Mouse (Mus musculus) frontal cortex, postnatal 36 days (tissue): Measurements from ENCODE around the gene Prpf3.
"Not testable (repeated sequence)": the region's sequence is repeated elsewhere in the genome, so short reads cannot be mapped to it uniquely, and the experiment has no call there.

Experiments used
- DNase-seq, 2 experiments: peaks; one replicate each; pipeline ENCODE4 v3.0.0; 2022; ENCODE audit warnings: low spot score in 2 of 2

Prpf3 gene

DNA sequence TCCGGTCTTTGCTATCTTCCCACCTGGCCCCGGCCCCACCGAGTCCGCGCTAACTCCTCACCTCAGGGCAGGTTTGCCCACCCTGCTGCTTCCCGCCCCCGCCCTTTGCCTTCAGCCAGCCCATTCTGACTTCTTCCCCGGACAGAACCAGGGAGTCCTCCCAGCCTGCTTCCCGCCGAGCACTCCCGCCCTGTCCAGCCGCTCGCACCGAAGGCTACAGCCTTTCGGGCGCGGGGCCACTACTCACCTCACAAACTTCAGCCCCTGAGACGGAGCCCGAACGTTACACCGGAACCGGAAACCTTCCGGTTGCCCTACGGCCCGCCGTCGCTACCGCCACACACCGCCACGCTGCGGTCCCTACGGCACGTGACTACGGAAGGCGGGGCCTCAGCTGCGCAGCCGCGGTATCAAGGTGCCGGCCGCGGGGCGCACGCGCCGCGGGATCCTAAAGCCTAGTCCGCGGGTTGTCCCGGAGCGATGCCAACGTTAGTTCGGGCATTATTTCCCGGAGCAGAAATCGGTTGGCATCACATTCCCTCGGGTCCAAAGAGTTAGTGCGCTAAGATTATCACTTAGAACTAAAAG lies at the start of gene Prpf3:
Gene Prpf3, minus strand, starts transcription at position 384 of the 588 bp plus-strand sequence.
- peak; percentile 95 to 96 for DNase-seq

DNA sequence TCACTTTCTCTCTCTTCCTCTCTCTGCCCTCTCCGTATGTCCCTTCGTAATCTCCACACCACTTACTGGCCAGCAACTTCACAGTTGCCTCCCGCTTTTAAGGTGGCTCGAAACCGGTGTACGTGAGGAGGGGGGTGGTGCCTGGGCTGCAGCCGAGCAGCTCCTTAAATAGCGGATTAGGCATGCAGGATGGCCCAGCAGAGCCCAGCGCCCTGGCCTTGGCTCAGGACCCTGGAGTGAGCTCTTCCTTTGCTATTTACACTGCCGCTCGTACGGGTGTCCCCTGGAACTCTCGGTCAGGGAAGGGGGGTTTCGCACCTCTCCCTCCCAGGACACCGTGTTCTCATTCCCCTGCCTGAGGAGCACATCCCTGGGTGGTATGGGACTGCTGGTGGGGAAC lies 48.9 kb upstream of the Prpf3 start, which contains the start of gene Car14:
Gene Car14, minus strand, starts transcription at position 124 of the 400 bp plus-strand sequence.
- no peak for DNase-seq

DNA sequence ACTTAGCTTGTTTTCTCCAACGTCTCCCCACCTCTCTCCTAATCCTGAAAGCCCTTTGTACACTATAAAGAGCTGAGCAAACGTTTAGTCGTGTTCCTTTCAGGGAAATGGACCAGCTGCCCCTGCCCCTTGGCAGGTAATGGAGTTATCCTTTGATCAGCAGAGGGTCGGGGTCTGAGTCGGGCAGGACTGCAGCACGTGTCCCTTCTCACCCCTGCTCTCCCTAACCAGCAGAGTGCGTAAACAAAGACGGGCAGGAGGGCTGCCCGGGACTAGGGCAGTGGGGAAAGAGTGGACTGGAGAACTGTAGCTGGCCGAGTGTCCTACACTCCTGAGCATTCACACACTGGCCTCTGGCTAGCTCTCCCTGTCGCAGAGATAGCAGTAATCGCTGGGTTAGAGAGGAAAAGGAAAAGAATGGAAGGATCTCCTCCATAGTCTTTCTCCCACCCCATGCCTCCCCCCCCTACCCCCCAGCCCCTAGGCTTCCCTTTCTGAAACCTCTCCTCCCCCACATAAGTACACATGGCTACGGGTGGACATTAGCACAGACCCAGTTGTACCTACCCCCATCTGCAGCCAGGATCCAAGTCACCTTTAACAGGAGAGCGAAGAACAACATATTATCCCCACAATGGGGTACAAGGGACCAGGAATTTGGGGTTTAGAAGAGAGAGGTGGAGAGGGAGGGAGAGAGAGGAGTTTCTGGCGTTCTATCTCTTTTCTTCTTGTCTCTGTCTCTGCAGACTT lies 48.2 kb upstream of the Prpf3 start:
- DNase-seq, result no peak

DNA sequence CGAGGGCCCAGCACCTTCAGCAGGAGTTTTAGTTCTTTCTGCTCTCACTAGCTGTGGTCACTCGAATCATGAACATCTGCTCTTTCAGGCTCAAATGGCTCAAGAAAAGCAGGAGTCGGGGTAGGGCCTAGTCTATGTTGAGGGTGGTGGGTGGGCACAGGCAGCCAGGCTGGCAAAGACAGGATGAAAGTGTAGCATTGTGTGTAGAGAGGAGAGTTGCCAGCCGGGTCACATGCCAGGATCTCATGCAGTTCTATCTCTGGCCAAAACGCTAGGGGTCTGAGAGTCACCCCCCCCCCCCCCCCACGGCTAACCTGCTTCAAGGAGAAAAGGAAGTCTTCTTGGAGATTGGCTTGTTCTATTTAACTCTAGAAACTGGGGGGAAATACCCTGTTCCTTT lies 47.0 kb upstream of the Prpf3 start:
- no peak for DNase-seq

DNA sequence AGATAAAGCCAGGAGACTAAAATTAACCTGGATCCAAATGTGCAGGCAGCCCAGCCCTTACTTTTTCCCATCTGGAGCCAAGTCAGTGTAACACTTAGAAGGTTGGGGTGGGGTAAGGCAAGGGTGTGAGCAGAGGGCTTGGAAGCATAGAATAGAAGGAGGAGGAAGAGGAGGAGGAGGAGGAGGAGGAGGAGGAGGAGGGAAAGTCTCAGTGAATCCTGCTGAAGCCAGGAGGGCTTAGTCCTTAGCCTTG lies 46.6 kb upstream of the Prpf3 start:
- no peak for DNase-seq

DNA sequence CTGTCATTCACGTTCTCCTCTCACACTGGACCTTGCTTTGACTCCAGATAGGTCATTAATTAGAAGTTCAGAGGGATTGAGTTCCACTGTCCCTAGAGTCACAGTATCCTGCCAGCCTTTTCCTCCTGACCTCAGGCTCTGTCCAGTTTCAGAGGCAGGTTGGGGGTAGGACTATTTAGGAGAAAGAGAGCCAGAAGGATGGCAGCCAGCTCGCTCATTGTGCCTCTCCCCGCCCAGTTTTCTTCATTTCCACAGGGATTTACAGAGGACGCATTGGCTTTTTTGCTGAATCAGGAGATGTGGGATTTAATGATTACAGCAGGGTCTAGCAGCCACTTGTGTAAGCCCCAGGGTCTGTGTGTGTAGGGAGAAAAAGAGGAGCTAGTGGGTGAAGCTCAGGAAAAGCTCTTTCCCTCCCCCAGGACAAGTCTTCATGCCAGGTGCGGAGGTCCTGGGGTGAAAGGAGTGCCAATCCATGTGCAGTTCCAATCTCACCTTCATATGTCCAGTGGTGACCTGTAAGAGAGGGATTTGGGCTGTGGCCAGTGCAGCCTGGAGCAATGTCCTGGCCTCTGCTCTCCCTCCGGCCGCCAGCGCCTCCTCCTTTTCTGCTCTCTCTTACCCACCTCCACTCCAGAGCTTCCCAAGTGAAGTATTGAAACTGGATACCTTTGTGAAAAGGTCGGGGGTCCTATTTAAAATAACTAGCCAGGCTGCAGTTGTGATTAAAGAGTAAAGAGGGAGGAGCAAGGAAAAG lies 46.1 kb upstream of the Prpf3 start:
- DNase-seq, result no peak

DNA sequence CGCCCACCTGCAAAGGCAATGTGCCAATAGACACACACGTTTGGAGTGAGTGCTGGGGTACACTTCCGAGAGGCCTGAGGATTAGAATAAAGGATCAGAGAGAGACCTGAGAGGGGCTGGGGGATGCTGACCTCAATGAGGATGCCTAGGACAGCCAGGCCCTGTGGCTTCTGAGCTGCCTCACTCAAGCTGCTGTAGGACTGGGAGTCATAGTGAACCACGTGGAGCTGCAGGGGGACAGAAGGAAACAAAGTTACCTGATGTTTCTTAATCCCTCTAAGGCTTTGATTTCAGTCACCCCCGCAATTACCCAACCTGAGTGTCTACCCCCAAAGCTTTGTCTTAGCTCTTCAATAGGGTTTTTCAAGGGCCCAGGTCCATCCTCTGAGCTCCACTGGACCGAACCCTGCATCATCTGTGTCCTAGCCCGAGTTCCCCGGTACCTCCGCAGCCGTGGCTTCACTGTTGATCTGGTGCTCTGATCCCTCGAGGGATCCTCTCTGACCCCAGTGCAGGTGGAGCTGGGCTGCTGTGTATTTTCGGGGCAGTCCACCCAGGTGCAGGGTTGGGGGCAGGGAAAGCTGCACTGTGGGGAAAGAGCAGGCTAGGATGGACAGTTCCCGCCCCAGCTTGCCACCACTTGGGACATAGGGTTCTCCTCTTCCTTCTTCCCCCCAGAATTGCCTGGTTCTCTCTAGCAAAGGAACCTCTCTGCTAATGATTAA lies 44.3 kb upstream of the Prpf3 start:
- DNase-seq, result no peak

DNA sequence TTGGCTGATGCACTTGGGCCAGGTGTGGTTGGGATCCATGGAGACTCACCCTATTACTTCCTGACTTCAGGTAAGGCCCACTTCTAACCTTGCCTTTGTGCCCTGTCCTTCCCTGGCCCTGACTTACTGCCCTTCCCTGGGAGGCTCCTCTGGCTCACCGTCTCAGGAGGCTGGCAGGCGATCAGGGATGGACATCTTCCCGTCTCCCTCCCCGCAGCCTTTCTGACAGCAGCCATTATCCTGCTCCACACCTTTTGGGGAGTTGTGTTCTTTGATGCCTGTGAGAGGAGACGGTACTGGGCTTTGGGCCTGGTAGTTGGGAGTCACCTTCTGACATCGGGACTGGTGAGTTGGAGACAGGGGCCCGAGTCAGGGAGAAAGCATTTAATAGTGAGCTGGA lies 39.8 kb upstream of the Prpf3 start:
- not testable (repeated sequence) for DNase-seq

DNA sequence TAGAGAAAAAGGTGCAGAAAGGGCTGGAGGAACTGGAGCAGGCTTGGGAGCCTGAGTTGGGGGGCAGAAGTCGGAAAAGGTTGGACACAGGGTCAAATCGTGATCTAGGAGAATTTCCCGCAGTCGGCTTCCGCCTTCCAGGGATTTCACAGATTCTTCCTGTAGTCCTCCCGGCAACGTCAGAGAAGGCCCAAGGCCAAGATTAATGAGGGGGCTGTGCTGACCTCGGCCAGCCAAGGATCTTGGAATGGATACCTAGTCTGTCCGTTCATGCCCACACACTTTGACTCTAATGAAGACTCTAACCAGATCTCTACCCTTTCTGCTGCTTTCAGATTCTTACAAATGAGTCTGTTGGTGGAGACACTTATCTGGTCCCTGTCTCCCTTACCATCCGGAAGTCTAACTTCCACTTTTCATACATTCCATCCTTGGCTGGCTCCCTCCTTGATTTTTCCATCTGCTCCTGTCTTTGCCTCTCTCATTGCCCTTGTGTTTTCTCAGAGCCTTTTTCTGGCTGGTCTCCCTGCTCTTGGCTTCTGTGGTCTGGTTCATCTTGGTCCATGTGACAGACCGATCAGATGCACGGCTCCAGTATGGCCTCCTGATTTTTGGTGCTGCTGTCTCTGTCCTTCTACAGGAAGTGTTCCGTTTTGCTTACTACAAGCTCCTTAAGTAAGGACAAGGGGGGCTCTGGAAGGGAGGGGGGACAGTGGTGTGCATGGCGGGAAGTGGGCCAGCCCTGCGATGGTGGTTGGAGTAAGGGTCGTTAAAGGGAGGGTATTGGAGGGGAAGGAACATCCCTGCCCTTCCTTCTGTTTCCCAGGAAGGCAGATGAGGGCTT lies 38.9 kb upstream of the Prpf3 start:
- peak; percentile 51 to 53 for DNase-seq

DNA sequence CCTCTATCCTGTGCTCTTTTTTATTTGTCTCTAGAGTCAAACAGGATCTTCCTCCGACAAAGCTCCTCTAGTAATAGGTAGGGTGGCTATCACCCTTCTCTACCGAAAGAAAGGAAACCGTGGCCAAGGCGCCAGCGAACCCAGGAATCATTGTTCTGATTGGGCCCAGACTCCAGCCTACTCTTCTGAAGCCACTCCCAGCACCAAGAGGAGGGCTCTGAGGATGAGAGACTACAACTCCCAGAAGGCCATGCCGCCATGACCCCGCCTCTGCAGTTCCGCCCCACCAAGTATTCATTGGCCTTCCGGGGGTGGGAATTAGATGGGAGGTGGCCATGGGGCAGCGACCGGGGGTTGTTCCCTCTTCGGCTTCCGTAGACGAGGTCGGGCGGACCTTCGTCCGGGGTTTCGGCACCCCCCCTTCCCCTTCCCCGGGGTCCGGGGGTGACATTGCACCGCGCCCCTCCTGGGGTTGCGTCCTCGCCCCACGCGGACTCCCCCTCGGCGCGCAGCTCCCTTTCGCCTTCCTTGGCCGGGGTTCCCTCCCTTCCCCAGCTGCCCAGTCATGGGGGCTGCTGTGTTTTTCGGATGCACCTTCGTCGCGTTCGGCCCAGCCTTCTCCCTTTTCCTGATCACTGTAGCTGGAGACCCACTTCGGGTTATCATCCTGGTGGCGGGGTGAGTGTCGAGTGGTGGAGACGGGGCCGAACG lies 38.1 kb upstream of the Prpf3 start, which contains the start of gene Aph1a:
Gene Aph1a, plus strand, starts transcription at position 364 of the 711 bp plus-strand sequence.
- DNase-seq, result peak; percentile 96 to 97

DNA sequence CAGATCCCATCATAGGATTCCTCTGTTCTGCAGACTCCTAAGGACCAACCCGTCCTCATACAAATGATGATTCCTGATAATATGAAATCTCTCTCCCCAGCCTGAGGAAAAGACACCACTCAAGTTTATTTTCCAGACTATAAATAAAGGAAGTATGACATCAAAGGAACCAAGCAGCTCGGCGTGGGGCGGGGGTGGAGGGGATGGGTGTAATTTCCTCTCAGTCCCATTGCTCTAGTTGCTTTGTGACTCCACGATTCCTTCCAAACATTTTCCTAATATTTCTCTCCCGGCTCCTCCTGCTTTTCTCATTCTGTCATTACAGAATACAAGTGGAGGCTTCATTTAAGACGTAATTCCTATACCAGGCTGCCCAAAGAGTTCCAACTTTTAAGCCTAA lies 37.4 kb upstream of the Prpf3 start:
- no peak for DNase-seq

DNA sequence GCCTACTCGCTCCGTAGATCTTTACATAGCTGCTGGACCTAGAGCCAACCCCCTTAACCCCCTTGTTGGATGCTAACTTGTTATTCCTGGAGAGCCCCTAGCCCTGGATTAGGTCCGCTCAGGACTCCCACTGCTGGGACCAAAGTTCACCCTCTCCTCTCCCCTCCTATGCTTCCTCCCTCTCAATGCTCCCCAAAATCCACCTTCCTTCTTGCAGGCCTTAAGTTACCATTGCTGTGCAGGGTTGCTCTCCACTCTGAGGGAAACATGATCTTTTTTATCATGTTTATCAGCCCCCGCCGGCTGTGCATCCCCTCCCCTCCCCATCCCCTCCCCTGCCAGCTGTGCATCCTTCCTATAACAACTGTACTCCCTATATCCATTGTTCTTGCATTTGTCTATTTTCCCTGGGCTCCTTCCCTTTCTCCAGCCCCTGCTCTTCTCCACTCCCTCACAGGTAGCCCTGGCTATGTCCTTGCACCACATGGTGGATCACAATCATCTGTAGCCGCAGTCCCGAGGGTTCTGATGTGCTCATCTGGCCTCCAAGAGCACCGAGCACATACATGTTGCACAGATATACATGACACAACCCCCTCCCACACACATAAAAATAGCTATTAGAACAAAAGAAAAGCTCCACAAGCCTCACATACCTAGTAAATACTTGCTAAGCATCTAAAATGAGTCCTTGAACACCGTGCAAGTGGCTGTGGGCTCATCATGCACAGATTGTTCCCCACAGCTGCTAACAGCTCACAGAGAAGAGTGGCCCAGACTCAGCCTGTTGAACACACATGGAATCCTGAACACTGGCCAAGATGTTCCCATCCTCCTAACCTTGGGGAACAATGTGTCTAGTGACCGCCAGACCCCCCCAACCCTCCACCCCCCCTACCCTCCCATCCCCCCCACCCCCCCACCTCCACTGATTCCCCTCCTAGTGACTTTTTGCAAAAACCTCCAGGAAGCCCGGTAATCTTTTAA lies 36.7 kb upstream of the Prpf3 start:
- no peak for DNase-seq

DNA sequence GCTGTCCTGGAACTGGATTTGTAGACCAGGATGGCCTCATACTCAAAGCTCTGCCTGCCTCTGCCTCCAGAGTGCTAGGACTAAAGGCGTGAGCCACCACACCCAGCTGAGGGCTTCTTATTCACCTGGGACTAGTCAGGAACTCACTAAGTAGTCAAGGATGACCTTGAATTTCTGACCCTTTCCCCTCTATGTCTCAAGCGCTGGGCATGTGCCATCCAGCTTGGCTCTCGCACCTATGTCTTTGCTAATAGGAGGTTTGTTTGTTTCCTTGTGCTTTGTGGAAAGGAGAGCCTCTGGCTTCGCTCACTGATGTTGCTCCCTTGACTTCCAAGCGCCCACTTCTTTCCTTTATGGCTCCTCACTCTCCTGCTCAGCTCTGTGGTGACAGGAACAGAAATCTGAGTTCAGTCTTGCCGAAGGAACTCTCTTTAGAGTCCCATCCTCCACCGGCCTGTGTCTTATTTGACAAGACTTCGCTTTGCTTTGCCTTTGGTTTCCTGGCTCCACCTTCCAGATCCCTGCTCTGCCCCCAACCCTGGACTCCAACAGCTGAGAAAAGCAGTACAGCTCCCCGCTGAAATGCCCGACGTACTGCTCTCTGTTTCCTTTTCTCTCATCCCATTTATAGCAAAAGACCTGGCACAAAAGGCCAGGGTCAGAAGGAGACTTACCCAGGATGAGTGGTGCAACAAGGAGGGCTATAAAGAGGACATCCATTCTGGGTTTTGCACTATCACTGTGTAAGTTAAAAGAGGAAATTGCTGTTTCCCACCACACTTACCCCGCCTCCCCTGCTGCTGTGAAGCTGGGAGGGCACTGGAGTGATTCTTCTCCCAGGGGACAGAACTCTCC lies 35.8 kb upstream of the Prpf3 start, which contains the start of gene BC028528:
Gene BC028528, minus strand, starts transcription at position 795 of the 855 bp plus-strand sequence.
- DNase-seq, result no peak

DNA sequence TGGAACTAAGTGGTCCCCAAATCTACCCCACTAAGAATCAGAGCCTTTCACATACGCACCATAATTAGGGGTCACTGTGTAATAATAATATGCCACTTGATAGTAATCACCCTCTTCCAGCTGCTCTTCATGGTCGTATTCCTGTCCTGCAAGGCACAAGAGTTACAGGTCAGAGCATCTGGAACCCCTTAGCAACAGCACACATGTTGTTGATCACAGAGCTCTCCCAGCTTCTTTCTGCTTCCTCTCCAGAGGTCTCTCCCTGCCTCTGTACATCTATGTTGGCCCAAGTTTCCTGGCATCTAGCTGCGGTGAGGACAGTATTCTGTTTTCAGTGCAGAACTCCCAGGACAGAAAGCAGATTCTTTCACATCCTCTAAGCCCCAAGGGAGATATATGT lies 34.0 kb upstream of the Prpf3 start:
- DNase-seq, result no peak

DNA sequence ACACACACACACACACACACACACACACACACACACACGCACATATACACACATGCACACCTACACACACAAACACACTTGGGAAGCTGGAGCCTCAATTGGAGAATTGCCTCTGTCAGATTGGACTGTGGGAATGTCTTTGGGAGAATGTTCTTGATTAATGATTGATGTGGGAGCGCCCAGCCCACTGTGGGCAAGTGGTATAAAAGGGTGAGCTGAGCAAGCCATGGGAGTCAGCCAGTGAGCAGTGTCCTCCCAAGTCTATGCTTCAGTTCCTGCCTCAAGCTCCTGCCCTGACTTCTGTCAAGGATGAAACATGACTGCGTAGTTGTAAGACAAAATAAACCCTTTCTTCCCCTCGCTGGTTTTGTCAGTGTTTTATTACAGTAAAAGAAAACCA lies 31.9 kb upstream of the Prpf3 start:
- DNase-seq, result no peak

DNA sequence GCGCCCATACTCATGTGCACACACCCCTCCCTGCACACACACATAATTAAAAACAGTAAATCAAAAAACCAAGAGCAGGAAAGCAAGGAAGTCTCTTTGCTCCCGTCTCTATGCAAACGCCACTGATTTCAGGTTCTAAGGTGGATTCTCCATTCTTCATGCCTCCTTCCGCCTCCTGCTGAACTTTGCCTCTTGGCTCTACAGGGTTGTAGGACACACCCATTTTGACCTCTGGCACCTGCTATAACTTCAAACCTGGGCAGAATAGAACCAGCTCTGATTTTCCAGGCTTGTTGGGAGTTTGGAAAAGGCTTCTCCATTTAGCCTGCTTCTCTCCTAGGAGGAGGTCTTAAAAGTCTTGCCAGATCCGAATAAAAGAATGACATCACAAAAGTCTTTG lies 28.7 kb upstream of the Prpf3 start:
- no peak for DNase-seq

DNA sequence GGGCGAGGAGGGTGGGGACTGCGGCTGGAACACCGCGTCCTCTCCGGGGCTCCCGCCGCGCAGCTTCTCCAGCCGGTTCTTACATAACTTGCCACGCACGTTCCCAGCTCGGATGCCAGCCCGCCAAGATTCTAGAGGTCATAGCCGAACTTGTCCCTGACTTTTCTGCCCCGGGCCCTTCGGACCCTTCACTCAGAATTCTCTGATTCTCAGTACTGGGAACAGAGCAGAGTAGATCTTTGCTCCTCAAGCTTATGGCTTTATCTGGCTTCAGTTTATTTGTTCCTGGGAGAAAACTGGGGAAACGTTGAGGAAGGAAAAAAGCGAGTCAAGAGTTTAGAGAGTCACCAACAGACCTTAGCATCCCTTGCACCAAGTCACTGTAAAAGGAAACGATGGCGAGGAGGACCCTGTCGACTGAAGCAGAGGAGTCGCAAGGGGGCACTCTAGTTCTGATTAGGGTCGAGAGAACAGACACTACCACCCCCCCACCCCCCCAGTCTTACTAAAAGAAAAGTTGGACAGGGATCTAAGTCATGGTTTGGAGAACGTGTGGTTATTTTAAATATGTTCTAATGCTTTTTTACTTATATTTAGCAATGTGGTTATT lies 27.2 kb upstream of the Prpf3 start:
- DNase-seq, result peak; percentile 66 to 75
